Mouse (Mus musculus): ENCODE data around the gene Vmn2r12. TPM values are rescaled to one million over a fixed set of nuclear protein-coding genes. Genes with fewer than 3 reads are reported as not detected.

The Vmn2r12 gene
- not detected for polyA plus RNA-seq (2017; shearing (Covaris generic))

GRCm38 (mm10) chr5:109097850-109098249, at the start of gene Vmn2r12:
TSS of gene Vmn2r12 (minus strand) at chr5:109097950.

GRCm38 (mm10) chr5:109059469-109059868, 38.3 kb downstream of the Vmn2r12 start, which contains the start of gene Vmn2r11:
TSS of gene Vmn2r11 (minus strand) at chr5:109059569.

Other genes starting within 250 kb of the Vmn2r12 start
- 0.06 TPM for gene Vmn2r9, start 245.3 kb downstream of the Vmn2r12 start, polyA plus RNA-seq (2017; shearing (Covaris generic))
- gene Vmn2r10, start 91.4 kb downstream of the Vmn2r12 start, polyA plus RNA-seq (2017; shearing (Covaris generic)): not detected
- 0.07 TPM for gene Vmn2r11, start 38.4 kb downstream of the Vmn2r12 start, polyA plus RNA-seq (2017; shearing (Covaris generic))
- gene Vmn2r13, start 94.2 kb upstream of the Vmn2r12 start, polyA plus RNA-seq (2017; shearing (Covaris generic)): not detected
- 0.09 TPM for gene Vmn2r14, start 126.8 kb upstream of the Vmn2r12 start, polyA plus RNA-seq (2017; shearing (Covaris generic))
- not detected for gene Vmn2r15, start 199.7 kb upstream of the Vmn2r12 start, polyA plus RNA-seq (2017; shearing (Covaris generic))
- gene Vmn2r16, start 232.2 kb upstream of the Vmn2r12 start, polyA plus RNA-seq (2017; shearing (Covaris generic)): not detected

Data from effector memory CD4-positive, alpha-beta T cell, adult 5 months (primary cell).